Mouse (Mus musculus) lung, postnatal 36 days (tissue): ENCODE results near the gene Trim17.

Experiments used
- DNase-seq: peaks from one replicate; pipeline ENCODE4 v3.0.0; 2022; ENCODE audit warnings: mixed read lengths

Trim17 gene

GRCm38 (mm10) chr11:58954420-58955142 is at the start of gene Trim17, which contains the start of gene Hist3h2a:
Gene Trim17, plus strand, starts transcription at chr11:58954685.
Gene Hist3h2a, plus strand, starts transcription at chr11:58954685.
- peak; percentile 97 for DNase-seq

- DNase-seq, result peak; percentile 54
These were observed 49.6 kb upstream of the Trim17 start for GRCm38 (mm10) chr11:58904838-58905237.

GRCm38 (mm10) chr11:58913776-58914175 is 40.7 kb upstream of the Trim17 start:
- no peak for DNase-seq

- DNase-seq, result peak; percentile 39
These were observed 39.9 kb upstream of the Trim17 start for GRCm38 (mm10) chr11:58914461-58915028.

- peak; percentile 76 for DNase-seq
These were observed 37.4 kb upstream of the Trim17 start for GRCm38 (mm10) chr11:58916879-58917744.

- DNase-seq, result no peak
These were observed 36.6 kb upstream of the Trim17 start, which contains the start of gene Btnl10 for GRCm38 (mm10) chr11:58917745-58918366. Gene Btnl10, plus strand, starts transcription at chr11:58917908.

- DNase-seq, result no peak
These were observed 35.7 kb upstream of the Trim17 start for GRCm38 (mm10) chr11:58918759-58919158.

- no peak for DNase-seq
These were observed 32.1 kb upstream of the Trim17 start for GRCm38 (mm10) chr11:58922420-58922819.

GRCm38 (mm10) chr11:58926651-58927050 is 27.8 kb upstream of the Trim17 start:
- no peak for DNase-seq

- DNase-seq, result no peak
These were observed 27.4 kb upstream of the Trim17 start for GRCm38 (mm10) chr11:58927053-58927452.

- DNase-seq, result peak; percentile 77
These were observed 26.5 kb upstream of the Trim17 start for GRCm38 (mm10) chr11:58927790-58928651.

GRCm38 (mm10) chr11:58929055-58929454 is 25.4 kb upstream of the Trim17 start:
- no peak for DNase-seq

- no peak for DNase-seq
These were observed 24.8 kb upstream of the Trim17 start for GRCm38 (mm10) chr11:58929641-58930040.

GRCm38 (mm10) chr11:58930254-58930653 is 24.2 kb upstream of the Trim17 start:
- DNase-seq, result no peak

- DNase-seq, result no peak
These were observed 22.9 kb upstream of the Trim17 start for GRCm38 (mm10) chr11:58931576-58931975.

GRCm38 (mm10) chr11:58937909-58938308 is 16.6 kb upstream of the Trim17 start:
- peak; percentile 17 for DNase-seq

GRCm38 (mm10) chr11:58938322-58939087 is 16.0 kb upstream of the Trim17 start, which contains the start of gene Rnf187:
Gene Rnf187, minus strand, starts transcription at chr11:58938916.
- peak; percentile 96 for DNase-seq

GRCm38 (mm10) chr11:58939088-58939439 is 15.4 kb upstream of the Trim17 start:
- DNase-seq, result no peak

GRCm38 (mm10) chr11:58944136-58944535 is 10.3 kb upstream of the Trim17 start:
- DNase-seq, result no peak

GRCm38 (mm10) chr11:58947306-58947705 is 7.2 kb upstream of the Trim17 start:
- no peak for DNase-seq
